12 mouse cellular contexts compared by ENCODE assay signal in genomic region chr1:143130257-143130656, GRCm38 (mm10).
"Had no signal": no experiment of that assay in that cellular context is flagged by ENCODE, and none has a peak within 500 bp of the region (broad histone marks: within the 10 kb centered on the region; RNA-seq: fewer than 3 reads in every experiment).

No protein-coding gene starts in this region.

- H3K9me3 ChIP-seq: limb, embryonic 13.5 days; midbrain, embryonic 13.5 days had no signal

- H3K9ac ChIP-seq: limb, embryonic 13.5 days; liver, embryonic 14.5 days; midbrain, embryonic 13.5 days had no signal

- H3K36me3 ChIP-seq: limb, embryonic 13.5 days; midbrain, embryonic 13.5 days had no signal

- H3K27ac ChIP-seq: layer of hippocampus, adult 2 months; limb, embryonic 13.5 days; liver, embryonic 14.5 days; midbrain, embryonic 13.5 days had no signal

- H3K4me2 ChIP-seq: limb, embryonic 13.5 days; midbrain, embryonic 13.5 days had no signal

- ATAC-seq: midbrain, embryonic 13.5 days had no signal

- H3K27me3 ChIP-seq: limb, embryonic 13.5 days; midbrain, embryonic 13.5 days had no signal

- DNase-seq: kidney, adult 11 months; kidney, adult 9 months; kidney, postnatal 10 days; kidney, postnatal 4 days; lung, adult 18-20 months; spleen, adult 18-20 months; thymus, adult 2 months; thymus, postnatal 25 days had no signal

- H3K4me3 ChIP-seq: layer of hippocampus, adult 2 months; limb, embryonic 13.5 days; midbrain, embryonic 13.5 days had no signal

- H3K4me1 ChIP-seq: limb, embryonic 13.5 days; midbrain, embryonic 13.5 days had no signal
